Mouse (Mus musculus): Measurements from ENCODE around the gene Cotl1.

Gene Cotl1

GRCm38 (mm10) chr8:119838100-119838982 lies 2.0 kb downstream of the Cotl1 start:
- peak in 1 of 2 experiments; percentile 60 for DNase-seq (ENCODE audit: low spot score in 2 of 2)

- no peak for DNase-seq (ENCODE audit: low spot score in 2 of 2)
Observed at GRCm38 (mm10) chr8:119837553-119838071, 2.7 kb downstream of the Cotl1 start.

DNA sequence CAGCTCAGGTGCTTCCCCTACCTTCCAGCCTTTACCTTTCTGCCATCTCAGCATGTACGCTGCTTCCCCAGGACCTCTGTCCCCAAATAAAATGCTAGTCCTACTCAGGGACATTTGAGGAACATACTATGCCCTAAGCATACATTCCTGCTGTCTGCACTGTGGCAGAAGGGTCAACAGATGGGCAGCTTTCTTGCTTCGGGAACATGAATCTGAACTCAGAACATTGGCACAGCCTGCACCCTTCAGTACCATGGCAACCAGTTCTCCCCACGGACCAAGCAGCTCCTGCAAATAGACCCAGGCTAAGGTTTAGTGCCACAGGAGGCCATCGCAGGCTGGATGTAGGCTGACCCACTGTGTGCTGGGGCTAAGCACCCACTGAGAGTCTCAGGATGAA lies 3.5 kb downstream of the Cotl1 start:
- DNase-seq (ENCODE audit: low spot score in 2 of 2) = no peak

GRCm38 (mm10) chr8:119835270-119835669 lies 5.1 kb downstream of the Cotl1 start:
- DNase-seq (ENCODE audit: low spot score in 2 of 2) = no peak

GRCm38 (mm10) chr8:119834676-119835075 lies 5.7 kb downstream of the Cotl1 start:
- no peak for DNase-seq (ENCODE audit: low spot score in 2 of 2)

- no peak for DNase-seq (ENCODE audit: low spot score in 2 of 2)
Observed at GRCm38 (mm10) chr8:119832931-119833330, 7.4 kb downstream of the Cotl1 start.

- DNase-seq (ENCODE audit: low spot score in 2 of 2) = no peak
Observed at GRCm38 (mm10) chr8:119832101-119832617, 8.2 kb downstream of the Cotl1 start.

- DNase-seq (ENCODE audit: low spot score in 2 of 2) = no peak
Observed at GRCm38 (mm10) chr8:119831336-119831995, 8.9 kb downstream of the Cotl1 start.

DNA sequence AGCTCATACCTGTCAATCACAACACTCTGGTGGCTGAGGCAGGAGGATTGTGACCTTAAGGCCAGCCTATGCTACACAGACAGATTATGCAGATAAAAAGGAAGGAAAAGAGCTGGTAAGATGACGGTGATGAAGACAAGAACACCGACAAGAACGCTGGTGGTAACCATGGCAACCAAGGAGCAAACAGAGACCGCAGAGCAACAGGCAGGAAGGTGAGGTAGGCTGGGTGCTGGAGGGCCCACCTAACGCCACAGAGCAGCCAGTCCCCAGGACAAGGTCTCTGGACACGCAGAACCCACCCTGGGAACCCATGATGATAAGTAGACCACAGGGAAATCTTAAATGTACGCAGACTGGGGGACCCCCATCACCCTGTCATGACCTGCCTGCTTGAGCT lies 9.8 kb downstream of the Cotl1 start:
- no peak for DNase-seq (ENCODE audit: low spot score in 2 of 2)

GRCm38 (mm10) chr8:119829870-119830580 lies 10.3 kb downstream of the Cotl1 start:
- no peak for DNase-seq (ENCODE audit: low spot score in 2 of 2)

- DNase-seq (ENCODE audit: low spot score in 2 of 2) = no peak
Observed at GRCm38 (mm10) chr8:119829420-119829819, 10.9 kb downstream of the Cotl1 start.

DNA sequence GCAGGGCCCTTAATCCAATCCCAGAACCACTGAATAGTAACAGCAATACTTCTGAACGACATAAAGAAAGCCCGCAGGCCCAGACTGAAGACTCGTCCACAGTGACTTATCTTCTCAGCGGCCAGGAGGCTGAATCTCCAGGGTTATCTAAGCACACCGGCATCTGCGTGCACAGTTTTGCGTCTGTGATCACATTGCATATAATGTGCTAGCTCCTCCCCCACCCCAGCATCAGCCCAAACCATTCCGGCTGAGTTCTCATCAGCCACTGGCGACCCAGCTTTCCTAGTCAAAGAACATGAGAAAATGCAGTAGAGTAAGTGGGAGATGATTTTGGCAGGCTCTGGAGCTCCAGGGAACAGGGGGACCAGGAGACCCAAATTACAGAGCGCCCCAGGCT lies 11.3 kb downstream of the Cotl1 start:
- no peak for DNase-seq (ENCODE audit: low spot score in 2 of 2)

DNA sequence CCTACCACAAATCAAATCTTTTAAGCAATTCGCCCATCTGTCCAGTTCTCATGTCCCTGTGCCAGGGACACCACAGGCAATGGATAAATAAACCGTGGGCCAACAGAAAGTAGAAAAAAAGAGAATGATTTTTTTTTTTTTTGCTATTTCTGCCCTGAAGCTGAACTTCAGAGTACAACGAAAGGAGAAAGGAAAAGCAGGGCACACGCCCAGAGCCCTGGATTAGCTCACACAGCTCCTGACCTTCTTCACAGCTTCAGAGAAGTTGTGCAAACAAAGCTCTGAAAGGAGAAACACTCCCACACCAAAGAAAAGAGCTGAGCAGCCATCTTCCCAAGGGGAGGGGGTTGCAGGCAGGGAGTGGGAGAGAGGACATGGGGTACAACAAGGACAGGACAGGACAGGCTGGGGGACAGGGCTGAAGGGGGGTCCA lies 12.6 kb downstream of the Cotl1 start:
- DNase-seq (ENCODE audit: low spot score in 2 of 2) = peak in 1 of 2 experiments; percentile 13

GRCm38 (mm10) chr8:119826982-119827381 lies 13.4 kb downstream of the Cotl1 start:
- no peak for DNase-seq (ENCODE audit: low spot score in 2 of 2)

- DNase-seq (ENCODE audit: low spot score in 2 of 2) = no peak
Observed at GRCm38 (mm10) chr8:119825950-119826730, 14.2 kb downstream of the Cotl1 start.

- no peak for DNase-seq (ENCODE audit: low spot score in 2 of 2)
Observed at GRCm38 (mm10) chr8:119824809-119825273, 15.5 kb downstream of the Cotl1 start.

GRCm38 (mm10) chr8:119824100-119824499 lies 16.2 kb downstream of the Cotl1 start:
- no peak for DNase-seq (ENCODE audit: low spot score in 2 of 2)

GRCm38 (mm10) chr8:119823278-119823677 lies 17.1 kb downstream of the Cotl1 start:
- DNase-seq (ENCODE audit: low spot score in 2 of 2) = no peak

DNA sequence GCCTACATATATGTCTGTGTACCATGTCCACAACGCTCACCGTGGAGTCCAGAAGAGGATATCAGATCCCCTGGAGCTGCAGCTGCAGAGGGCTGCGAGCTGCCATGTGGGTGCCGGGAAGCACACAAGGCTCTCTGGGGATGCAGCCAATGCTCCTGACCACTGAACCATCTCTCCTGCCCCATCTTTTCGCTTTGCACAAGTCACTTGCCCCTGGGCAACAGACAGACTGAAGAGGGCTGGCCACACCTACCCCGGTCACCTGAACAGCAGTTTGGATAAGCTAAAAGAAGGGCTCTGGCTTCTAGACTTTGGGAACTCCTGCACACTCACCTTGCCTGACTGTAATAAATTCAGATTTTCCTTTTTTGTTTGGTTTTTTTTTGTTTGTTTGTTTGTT lies 18.7 kb downstream of the Cotl1 start:
- no peak for DNase-seq (ENCODE audit: low spot score in 2 of 2)

GRCm38 (mm10) chr8:119819976-119820375 lies 20.4 kb downstream of the Cotl1 start:
- DNase-seq (ENCODE audit: low spot score in 2 of 2) = no peak

- DNase-seq (ENCODE audit: low spot score in 2 of 2) = no peak
Observed at GRCm38 (mm10) chr8:119819316-119819715, 21.0 kb downstream of the Cotl1 start.
